Comparison of ENCODE assay signal across 11 mouse cellular contexts in the genomic region with DNA sequence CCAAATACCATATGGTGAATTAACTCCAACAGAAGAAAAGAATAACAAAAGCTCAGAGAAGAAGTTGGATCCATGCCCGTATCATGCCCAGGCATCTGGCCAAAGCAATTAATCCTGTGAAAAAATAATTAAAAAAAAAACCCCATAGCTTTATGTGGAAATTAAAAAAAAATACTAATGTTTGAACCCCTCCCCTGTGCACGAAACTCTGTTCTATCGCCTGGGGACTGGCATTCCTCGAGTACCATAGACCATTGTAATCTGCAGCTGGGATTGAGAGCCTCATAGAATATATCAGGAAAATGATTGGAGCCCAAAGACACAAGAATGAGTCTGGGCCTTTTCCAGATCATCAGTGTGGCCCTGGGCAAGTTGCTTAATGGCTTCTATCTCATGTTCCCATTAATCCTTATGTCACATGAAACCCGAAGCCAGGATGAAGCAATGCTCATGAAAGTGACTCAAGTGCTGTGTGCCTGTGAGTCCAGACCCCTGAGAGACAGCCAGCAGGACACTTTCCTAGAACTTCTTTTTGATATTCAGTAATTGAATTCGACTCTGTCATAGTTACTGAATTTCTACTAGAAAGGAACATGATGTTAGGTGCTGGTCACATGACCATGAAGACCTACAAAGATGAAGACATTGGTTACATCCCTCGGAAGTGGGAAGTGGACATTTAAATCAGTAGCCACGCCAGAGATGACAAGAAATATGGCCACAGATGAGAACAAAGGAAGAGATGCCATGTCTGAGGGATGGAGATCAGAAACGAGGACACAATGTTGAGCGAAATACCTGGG. TPM values are rescaled to one million over a fixed set of nuclear protein-coding genes. Genes with fewer than 3 reads are reported as not detected.
DNase-seq lines count a peak whose midpoint lies in the region; ATAC-seq lines count a peak whose summit lies in the region.
"Had no signal": no experiment of that assay in that cellular context is flagged by ENCODE, and none has a peak within 500 bp of the region (broad histone marks: within the 10 kb centered on the region; RNA-seq: fewer than 3 reads in every experiment).

No protein-coding gene starts in this region.

- H3K36me3 ChIP-seq in forebrain, embryonic 14.5 days (ENCODE audit: control insufficient read depth, insufficient read depth, low read length) = peaks cover 4% of the 10 kb centered on the region; the same call in 1 of the 2 replicates
- H3K36me3 ChIP-seq in midbrain, embryonic 11.5 days (ENCODE audit: control insufficient read depth, insufficient read depth, low read length) = no peaks in the 10 kb centered on the region
- H3K36me3 ChIP-seq: embryonic facial prominence, embryonic 13.5 days had no signal

- 39% methylated on average over 10 of the region's 10 CpGs for WGBS in forebrain, embryonic 14.5 days
- 85% methylated on average over 10 of the region's 10 CpGs for WGBS in midbrain, embryonic 11.5 days

- peaks cover 50% of the 10 kb centered on the region for H3K4me1 ChIP-seq in forebrain, embryonic 14.5 days (ENCODE audit: control insufficient read depth, insufficient read depth, low read length)
- H3K4me1 ChIP-seq in midbrain, embryonic 11.5 days (ENCODE audit: control insufficient read depth, insufficient read depth, low read length) = peaks cover 5% of the 10 kb centered on the region; the same call in 1 of the 2 replicates

- H3K4me2 ChIP-seq in forebrain, embryonic 14.5 days (ENCODE audit: low read length) = peak overlapping the region; percentile 58
- H3K4me2 ChIP-seq in midbrain, embryonic 11.5 days = peak overlapping the region; percentile 56

- peak overlapping the region; percentile 95 for H3K27ac ChIP-seq in forebrain, embryonic 14.5 days (ENCODE audit: low read depth, low read length)
- H3K27ac ChIP-seq in midbrain, embryonic 11.5 days (ENCODE audit: low read depth, low read length) = no peak overlapping the region
- H3K27ac ChIP-seq: embryonic facial prominence, embryonic 13.5 days had no signal

- peak; percentile 49 for ATAC-seq in forebrain, embryonic 14.5 days
- ATAC-seq in midbrain, embryonic 11.5 days (ENCODE audit: low FRiP score) = no peak

- H3K9me3 ChIP-seq in forebrain, embryonic 14.5 days (replicated peaks; ENCODE audit: control insufficient read depth, low read length) = no peaks in the 10 kb centered on the region
- no peaks in the 10 kb centered on the region for H3K9me3 ChIP-seq in midbrain, embryonic 11.5 days (ENCODE audit: control insufficient read depth, low read length)
- H3K9me3 ChIP-seq: embryonic facial prominence, embryonic 13.5 days had no signal

- H3K4me3 ChIP-seq in forebrain, embryonic 14.5 days (ENCODE audit: low read depth, low read length) = peak overlapping the region; percentile 49
- no peak overlapping the region for H3K4me3 ChIP-seq in midbrain, embryonic 11.5 days (ENCODE audit: low read depth, low read length)
- H3K4me3 ChIP-seq: embryonic facial prominence, embryonic 13.5 days had no signal

- H3K9ac ChIP-seq in forebrain, embryonic 14.5 days (ENCODE audit: low read length) = peak overlapping the region; percentile 78; the same call in 1 of the 2 replicates
- no peak overlapping the region for H3K9ac ChIP-seq in midbrain, embryonic 11.5 days (ENCODE audit: low read length)

- H3K27me3 ChIP-seq in forebrain, embryonic 14.5 days (replicated peaks; ENCODE audit: control insufficient read depth, insufficient read depth, low read length) = no peaks in the 10 kb centered on the region
- H3K27me3 ChIP-seq in midbrain, embryonic 11.5 days (ENCODE audit: control insufficient read depth, insufficient read depth, low read length) = no peaks in the 10 kb centered on the region

- peak; percentile 22 to 28 for DNase-seq in kidney, postnatal 4 days
- no peak for DNase-seq in kidney, adult 8-10 months
- DNase-seq in adrenal gland, adult 2 months = peak; percentile 82
- peak; percentile 91 for DNase-seq in forebrain, embryonic 14.5 days (ENCODE audit: low spot score)
- peak; percentile 54 for DNase-seq in midbrain, embryonic 11.5 days (ENCODE audit: low spot score, missing footprints)
- no peak for DNase-seq in right cerebral cortex, adult 2 months (ENCODE audit: low spot score in 2 of 2)
- no peak for DNase-seq in c-Kit-positive CD71-positive TER-119-positive erythroid progenitor cells, embryonic 14.5 days (ENCODE audit: low spot score)
- no peak for DNase-seq in gastrocnemius, postnatal 10 days
- DNase-seq: thymus, postnatal 4 days had no signal

RNA-seq across cellular contexts. Expression of gene Rtp4, which starts 1.3 kb away (rescaled TPM):
- 10 to 100 TPM; 10.2 to 11.1 TPM for total RNA-seq in adrenal gland, adult 2 months (2021)
- polyA plus RNA-seq in adrenal gland, adult 2 months (2012; rRNA removed) = 7.4 and 15.3 TPM in 2 replicates
- 3.1 and 4.0 TPM in 2 replicates for polyA plus RNA-seq in forebrain, embryonic 14.5 days (2014; fragmentation: Nextera tagmentation; extraction: Ambion mirVana)
- polyA plus RNA-seq in midbrain, embryonic 11.5 days (2014; fragmentation: Nextera tagmentation; extraction: Ambion mirVana) = 2.2 and 2.6 TPM in 2 replicates
- 1 to 10 TPM; 1.6 to 2.1 TPM for total RNA-seq in gastrocnemius, postnatal 10 days (2021)

RNA-seq across cellular contexts. Expression of gene Masp1, which starts 1.8 kb away (rescaled TPM):
- 100 to 1,000 TPM in 1 of 2 experiments, 10 to 100 TPM in 1; 46.1 to 169 TPM for total RNA-seq in adrenal gland, adult 2 months (2021)
- 33.8 and 67.9 TPM in 2 replicates for polyA plus RNA-seq in adrenal gland, adult 2 months (2012; rRNA removed)
- polyA plus RNA-seq in forebrain, embryonic 14.5 days (2014; fragmentation: Nextera tagmentation; extraction: Ambion mirVana) = 44.6 and 47.4 TPM in 2 replicates
- polyA plus RNA-seq in midbrain, embryonic 11.5 days (2014; fragmentation: Nextera tagmentation; extraction: Ambion mirVana) = 19.0 and 20.1 TPM in 2 replicates
- total RNA-seq in gastrocnemius, postnatal 10 days (2021) = 10 to 100 TPM; 14.0 to 14.7 TPM
- total RNA-seq: neutrophil, adult 5-6 weeks had no signal

Comparison
In these comparisons a context has a peak if more than half of its experiments do, and no peak if none do; other contexts are left out.
1. DNase-seq: peak in kidney, postnatal 4 days (2 of 2), adrenal gland, adult 2 months (single experiment), forebrain, embryonic 14.5 days (single experiment) and midbrain, embryonic 11.5 days (single experiment); none in kidney, adult 8-10 months (0 of 2), right cerebral cortex, adult 2 months (0 of 2), c-Kit-positive CD71-positive TER-119-positive erythroid progenitor cells, embryonic 14.5 days (single experiment) and gastrocnemius, postnatal 10 days (single experiment).